Mouse (Mus musculus) heart, embryonic 14.5 days (tissue): ENCODE data around the gene Phb2. TPM values are rescaled to one million over a fixed set of nuclear protein-coding genes. Genes with fewer than 3 reads are reported as not detected.
A peak's percentile ranks its signal among the peaks of the same experiment; 100 is the strongest.
"Not testable (repeated sequence)": the region's sequence is repeated elsewhere in the genome, so short reads cannot be mapped to it uniquely, and the experiment has no call there.

Experiments used
- ATAC-seq: fragments of 200-750 bp; cut with Nextera tagmentation; 2 replicates; pipeline ENCODE4 v1.8.0; 2017; ENCODE audit warnings: low read depth, moderate TSS enrichment; ENCODE audit not compliant: insufficient number of reproducible peaks, insufficient read depth, low FRiP score
- H3K27ac ChIP-seq, 2 experiments: fragments of 200-500 bp in 1 of 2; fragments of 300-500 bp in 1 of 2; sonication (generic) in 1 of 2; replicated peaks in 1 of 2; 2 replicates each; pipeline ENCODE4 v1.5.1; 2012 to 2014; ENCODE audit warnings: low read depth in 2 of 2, low read length in 2 of 2, control low read depth in 1 of 2, mild to moderate bottlenecking in 1 of 2, mixed read lengths in 1 of 2; ENCODE audit not compliant: control insufficient read depth in 1 of 2, insufficient read depth in 1 of 2
- H3K27me3 ChIP-seq: fragments of 300-500 bp; sonication (generic); 2 replicates; pipeline ENCODE4 v1.6.1; 2014; ENCODE audit warnings: mild to moderate bottlenecking, low read length, control low read depth; ENCODE audit not compliant: control insufficient read depth, insufficient read depth
- H3K36me3 ChIP-seq: fragments of 300-500 bp; sonication (generic); 2 replicates; pipeline ENCODE4 v1.6.1; 2014; ENCODE audit warnings: mild to moderate bottlenecking, control low read depth, low read length, mixed read lengths; ENCODE audit not compliant: control insufficient read depth, insufficient read depth
- H3K4me1 ChIP-seq, 2 experiments: fragments of 200-500 bp in 1 of 2; fragments of 300-500 bp in 1 of 2; sonication (generic) in 1 of 2; 2 replicates each; pipeline ENCODE4 v1.6.1; 2012 to 2014; ENCODE audit warnings: low read length in 2 of 2, control low read depth in 1 of 2, mixed read lengths in 1 of 2; ENCODE audit not compliant: control insufficient read depth in 2 of 2, insufficient read depth in 2 of 2
- H3K4me2 ChIP-seq: fragments of 300-500 bp; sonication (generic); 2 replicates; pipeline ENCODE4 v1.6.1; 2014; ENCODE audit warnings: mild to moderate bottlenecking, low read length
- H3K4me3 ChIP-seq, 2 experiments: fragments of 200-500 bp in 1 of 2; fragments of 300-500 bp in 1 of 2; sonication (generic) in 1 of 2; 2 replicates each; pipeline ENCODE4 v1.5.1; 2012 to 2014; ENCODE audit warnings: low read length in 2 of 2, mild to moderate bottlenecking in 2 of 2, control low read depth in 1 of 2, low read depth in 1 of 2, moderate library complexity in 1 of 2; ENCODE audit not compliant: control insufficient read depth in 1 of 2, insufficient read depth in 1 of 2
- H3K9ac ChIP-seq: fragments of 300-500 bp; sonication (generic); 2 replicates; pipeline ENCODE4 v1.6.1; 2014; ENCODE audit warnings: mild to moderate bottlenecking, low read length
- H3K9me3 ChIP-seq: fragments of 300-500 bp; sonication (generic); 2 replicates; pipeline ENCODE4 v1.6.1; 2016; ENCODE audit warnings: low read length, control low read depth; ENCODE audit not compliant: control insufficient read depth
- WGBS: fragments of 180-500 bp; shearing (Covaris S2); extraction: QIAGEN DNeasy Blood & Tissue Kit; methylation state at CpG from one replicate; pipeline ENCODE4 v1.1.7; 2014; 5-methylcytosine and 5-hydroxymethylcytosine counted together
- polyA plus RNA-seq: library from polyadenylated mRNA; unstranded; fragments of >200 nt; fragmentation: Nextera tagmentation; extraction: Ambion mirVana; gene quantifications from 2 replicates; pipeline ENCODE4 v1.2.1, GENCODE M21; 2014

Phb2 gene
- polyA plus RNA-seq, 1 experiment from 2014 or later, result 295 TPM

- no peaks in the 10 kb centered on the region for H3K27me3 ChIP-seq
- peaks cover 3 to 21% of the 10 kb centered on the region in 2 experiments; a peak in 3 of 4 replicates for H3K4me1 ChIP-seq
- 60% methylated on average over 14 of the region's 14 CpGs for WGBS
- H3K36me3 ChIP-seq, result no peaks in the 10 kb centered on the region
- no peak overlapping the region for H3K4me2 ChIP-seq
- no peak overlapping the region for H3K27ac ChIP-seq
- no peak for ATAC-seq
- H3K9ac ChIP-seq, result no peak overlapping the region
- H3K4me3 ChIP-seq, result no peak overlapping the region
- no peaks in the 10 kb centered on the region for H3K9me3 ChIP-seq
Observed at GRCm38 (mm10) chr6:124683591-124684417, 28.3 kb upstream of the Phb2 start.

- H3K27ac ChIP-seq, result peak overlapping the region in 1 of 2 experiments; percentile 18; a peak in 1 of 4 replicates
- H3K4me1 ChIP-seq, result peaks cover 3 to 19% of the 10 kb centered on the region in 2 experiments; a peak in 3 of 4 replicates
- no peak overlapping the region for H3K9ac ChIP-seq
- H3K4me2 ChIP-seq, result no peak overlapping the region
- H3K27me3 ChIP-seq, result no peaks in the 10 kb centered on the region
- H3K9me3 ChIP-seq, result no peaks in the 10 kb centered on the region
- no peaks in the 10 kb centered on the region for H3K36me3 ChIP-seq
- no peak for ATAC-seq
- WGBS, result 75% methylated on average over 12 of the region's 12 CpGs
- H3K4me3 ChIP-seq, result no peak overlapping the region
Observed at GRCm38 (mm10) chr6:124685606-124686386, 26.3 kb upstream of the Phb2 start.

DNA sequence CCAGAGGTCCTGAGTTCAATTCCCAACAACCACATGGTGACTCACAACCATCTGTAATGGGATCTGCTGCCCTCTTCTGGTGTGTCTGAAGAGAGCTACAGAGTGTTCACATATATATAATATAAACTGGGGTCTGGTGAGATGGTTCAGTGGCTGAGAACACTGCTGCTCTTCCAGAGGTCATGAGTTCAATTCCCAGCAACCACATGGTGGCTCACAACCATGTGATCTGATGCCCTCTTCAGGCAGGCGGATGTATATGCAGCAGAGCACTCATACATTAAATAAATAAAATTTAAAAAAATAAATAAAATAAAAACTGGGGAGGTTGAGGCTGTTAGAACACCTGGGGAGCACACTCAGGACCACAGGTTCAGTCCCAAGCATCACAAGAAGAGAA lies 25.5 kb upstream of the Phb2 start:
- H3K4me2 ChIP-seq, result not testable (repeated sequence)
- 77% methylated on average over 1 of the region's 1 CpGs for WGBS

GRCm38 (mm10) chr6:124688151-124688758 lies 23.9 kb upstream of the Phb2 start:
- H3K4me1 ChIP-seq, result peaks cover 3 to 19% of the 10 kb centered on the region in 2 experiments; a peak in 3 of 4 replicates
- H3K4me3 ChIP-seq, result no peak overlapping the region
- H3K4me2 ChIP-seq, result no peak overlapping the region
- no peak; the same call in 1 of the 2 replicates for ATAC-seq
- H3K36me3 ChIP-seq, result no peaks in the 10 kb centered on the region
- H3K27me3 ChIP-seq, result no peaks in the 10 kb centered on the region
- whole genome bisulfite sequencing, result 77% methylated on average over 8 of the region's 8 CpGs
- H3K27ac ChIP-seq, result no peak overlapping the region
- no peak overlapping the region for H3K9ac ChIP-seq
- H3K9me3 ChIP-seq, result no peaks in the 10 kb centered on the region

More for the DNA sequence above, 25.5 kb upstream of the Phb2 start:
- H3K4me1 ChIP-seq, result peaks cover 3 to 19% of the 10 kb centered on the region in 2 experiments; a peak in 3 of 4 replicates
- H3K9ac ChIP-seq, H3K4me3 ChIP-seq, ATAC-seq, H3K27ac ChIP-seq, H3K9me3 ChIP-seq, H3K27me3 ChIP-seq, H3K36me3 ChIP-seq: not testable (repeated sequence)

GRCm38 (mm10) chr6:124689011-124689410 lies 23.1 kb upstream of the Phb2 start:
- H3K27ac ChIP-seq, result no peak overlapping the region
- no peak overlapping the region for H3K4me2 ChIP-seq
- peaks cover 4 to 18% of the 10 kb centered on the region in 2 experiments for H3K4me1 ChIP-seq
- WGBS, result 90% methylated on average over 3 of the region's 3 CpGs
- ATAC-seq, result no peak
- no peak overlapping the region for H3K4me3 ChIP-seq
- H3K9me3 ChIP-seq, result no peaks in the 10 kb centered on the region
- H3K27me3 ChIP-seq, result no peaks in the 10 kb centered on the region
- H3K36me3 ChIP-seq, result no peaks in the 10 kb centered on the region
- H3K9ac ChIP-seq, result no peak overlapping the region

GRCm38 (mm10) chr6:124690517-124690916 lies 21.6 kb upstream of the Phb2 start:
- Histone ChIP-seq H3K9me3 (no peaks in the 10 kb centered on the region), H3K4me1 (peaks cover 12 to 27% of the 10 kb centered on the region in 2 experiments), H3K27ac (no peak overlapping the region), H3K4me3 (no peak overlapping the region), H3K27me3 (no peaks in the 10 kb centered on the region), H3K36me3 (no peaks in the 10 kb centered on the region), H3K9ac (no peak overlapping the region), H3K4me2 (no peak overlapping the region)
- WGBS, result 88% methylated on average over 3 of the region's 3 CpGs
- ATAC-seq, result no peak

DNA sequence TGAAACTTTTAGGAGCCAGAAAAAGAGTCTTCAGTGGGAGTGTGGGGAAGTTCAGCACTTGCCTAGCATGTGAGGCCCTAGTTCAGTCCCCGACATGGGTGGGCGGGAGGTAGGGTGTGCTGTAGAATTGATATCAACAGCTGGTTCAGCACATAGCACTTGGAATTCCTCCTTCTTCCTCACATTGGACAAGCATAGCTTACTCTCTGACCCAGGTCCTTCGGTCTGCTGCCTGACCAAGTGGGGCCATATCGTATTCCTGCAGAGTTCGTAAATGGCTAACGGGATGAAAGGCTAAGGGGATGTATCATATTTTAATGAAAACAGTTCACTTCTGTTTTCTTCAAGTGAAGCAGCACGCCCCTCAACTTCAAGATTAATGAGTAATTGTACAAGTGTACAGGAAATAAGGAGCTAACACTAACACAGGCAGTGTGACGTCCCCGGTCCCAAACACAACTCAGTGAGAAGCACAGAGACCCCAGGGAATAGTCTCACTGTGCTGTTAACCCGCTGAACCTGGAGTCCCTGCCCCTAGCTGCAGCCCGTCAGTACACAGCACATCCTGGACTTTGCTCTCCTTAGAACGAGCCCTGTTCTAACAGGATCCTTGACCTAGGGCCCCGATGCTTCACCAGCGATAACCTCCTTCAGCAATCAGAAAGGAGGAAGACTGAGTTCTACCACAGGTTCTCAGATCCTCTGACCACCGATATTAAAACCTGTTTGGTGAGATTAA lies 18.7 kb upstream of the Phb2 start:
- Histone ChIP-seq H3K4me1 (peaks cover 12 to 20% of the 10 kb centered on the region in 2 experiments), H3K9ac (no peak overlapping the region)

More for the DNA sequence above, 18.7 kb upstream of the Phb2 start:
- Histone ChIP-seq H3K4me2 (no peak overlapping the region), H3K27me3 (no peaks in the 10 kb centered on the region), H3K27ac (peak overlapping the region in 1 of 2 experiments; percentile 47; a peak in 2 of 4 replicates), H3K4me3 (no peak overlapping the region), H3K9me3 (no peaks in the 10 kb centered on the region), H3K36me3 (peaks cover 6% of the 10 kb centered on the region; the same call in 1 of the 2 replicates)
- no peak for ATAC-seq
- 70% methylated on average over 15 of the region's 15 CpGs for WGBS
